Mouse (Mus musculus) C2C12 (cell line): ENCODE results near the gene Plcb4. TPM values are rescaled to one million over a fixed set of nuclear protein-coding genes. Genes with fewer than 3 reads are reported as not detected.
"Not testable (repeated sequence)": the region's sequence is repeated elsewhere in the genome, so short reads cannot be mapped to it uniquely, and the experiment has no call there.

ENCODE experiments used
- H3K27me3 ChIP-seq: one replicate; pipeline ENCODE4 v1.6.1; 2011; ENCODE audit not compliant: control insufficient read depth, insufficient read depth, insufficient read length
- H3K36me3 ChIP-seq: one replicate; pipeline ENCODE4 v1.6.1; 2011; ENCODE audit not compliant: control insufficient read depth, insufficient read depth
- H3K4me3 ChIP-seq: one replicate; pipeline ENCODE4 v1.5.1; 2011; ENCODE audit warnings: mild to moderate bottlenecking, control low read depth; ENCODE audit not compliant: poor library complexity, insufficient read depth, severe bottlenecking
- H3K79me2 ChIP-seq: one replicate; pipeline ENCODE4 v1.6.1; 2011; ENCODE audit not compliant: control insufficient read depth, insufficient read depth
- H3K79me3 ChIP-seq: one replicate; pipeline ENCODE4 v1.6.1; 2011; ENCODE audit warnings: low read depth, control low read depth
- H3ac ChIP-seq: one replicate; pipeline ENCODE3; 2011; ENCODE audit warnings: low read depth; ENCODE audit not compliant: control insufficient read depth, insufficient read length
- CEBPB ChIP-seq: IDR thresholded peaks from one replicate; pipeline ENCODE4 v1.6.1; 2011; ENCODE audit warnings: low read depth, mild to moderate bottlenecking, control low read depth, moderate library complexity
- CTCF ChIP-seq: IDR thresholded peaks from one replicate; pipeline ENCODE4 v1.5.1; 2011; ENCODE audit not compliant: control insufficient read depth, insufficient read depth, insufficient read length
- FOSL1 ChIP-seq: IDR thresholded peaks from one replicate; pipeline ENCODE4 v1.8.0; 2011; ENCODE audit warnings: mild to moderate bottlenecking, low read length; ENCODE audit not compliant: poor library complexity, insufficient read depth, severe bottlenecking
- MAX ChIP-seq: IDR thresholded peaks from one replicate; pipeline ENCODE4 v1.6.1; 2011; ENCODE audit warnings: mild to moderate bottlenecking, control low read depth
- MYOD1 ChIP-seq: IDR thresholded peaks from one replicate; pipeline ENCODE4 v1.6.1; 2011; ENCODE audit warnings: low read depth; ENCODE audit not compliant: control insufficient read depth, insufficient read length
- MYOG ChIP-seq: IDR thresholded peaks from one replicate; pipeline ENCODE4 v1.6.1; 2011; ENCODE audit not compliant: control insufficient read depth, insufficient read length; ENCODE audit errors: extremely low read depth
- USF1 ChIP-seq: IDR thresholded peaks from one replicate; pipeline ENCODE4 v1.6.1; 2011; ENCODE audit warnings: low read depth, mild to moderate bottlenecking, control low read depth, moderate library complexity
- polyA plus RNA-seq: library from polyadenylated mRNA; unstranded; fragments of >200 nt; fragmentation: generic; extraction: Trizol; gene quantifications from one replicate; pipeline ENCODE4 v1.2.1, GENCODE M21; 2012; ENCODE audit warnings: missing spikeins

Gene Plcb4
- polyA plus RNA-seq, 1 experiment = 3.0 TPM

DNA sequence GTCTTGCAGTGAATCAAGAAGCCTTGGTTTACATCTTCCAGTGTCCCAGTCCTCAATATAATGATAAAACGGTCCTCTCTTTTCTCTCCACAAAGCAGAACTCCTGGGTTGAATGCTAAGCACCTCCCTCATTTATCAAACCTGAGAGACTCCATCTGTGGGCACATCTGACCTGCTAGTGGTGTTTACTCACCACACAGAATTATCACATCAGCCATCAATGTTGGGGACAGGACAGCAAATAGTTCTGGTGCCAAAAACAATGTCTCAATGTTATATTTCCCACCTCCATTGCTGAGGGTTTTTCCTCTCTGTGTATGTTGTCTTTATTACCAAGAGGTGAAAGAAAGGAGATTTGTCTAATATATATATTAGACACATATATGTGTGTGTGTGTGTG lies 321.6 kb downstream of the Plcb4 start:
- Histone ChIP-seq H3ac (no peak overlapping the region), H3K27me3 (no peaks in the 10 kb centered on the region), H3K79me3 (no peaks in the 10 kb centered on the region), H3K36me3 (no peaks in the 10 kb centered on the region), H3K79me2 (no peaks in the 10 kb centered on the region), H3K4me3 (no peak overlapping the region)
- no peak for TF ChIP-seq MYOD1
- TF ChIP-seq MAX = no peak
- TF ChIP-seq CEBPB = no peak
- TF ChIP-seq CTCF = no peak
- no peak for TF ChIP-seq MYOG
- no peak for TF ChIP-seq FOSL1
- TF ChIP-seq USF1 = no peak

DNA sequence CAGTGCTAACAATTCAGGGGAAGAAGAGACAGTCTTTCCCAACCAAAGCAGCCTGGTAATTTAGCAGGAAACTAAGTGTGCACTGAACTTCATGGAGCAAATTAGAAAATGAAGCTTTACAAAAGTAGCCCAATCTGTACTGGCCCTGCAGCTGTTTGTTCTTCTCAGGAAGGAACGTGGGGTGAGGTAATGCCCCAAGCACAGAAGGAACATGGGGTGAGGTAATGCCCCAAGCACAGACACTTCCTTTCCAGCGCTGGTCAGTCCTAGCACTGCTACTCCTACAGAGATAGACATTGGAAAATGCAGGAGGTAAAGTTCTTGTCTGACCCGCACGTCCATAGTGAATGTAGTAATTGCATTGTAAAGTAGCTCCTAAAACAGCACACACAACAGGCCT lies 325.2 kb downstream of the Plcb4 start:
- H3K36me3 ChIP-seq = no peaks in the 10 kb centered on the region
- no peak overlapping the region for H3K4me3 ChIP-seq
- H3K79me3 ChIP-seq = no peaks in the 10 kb centered on the region
- no peaks in the 10 kb centered on the region for H3K27me3 ChIP-seq
- TF ChIP-seq FOSL1 (no peak), CEBPB (no peak), USF1 (no peak), MYOG (no peak), MYOD1 (no peak), MAX (no peak), CTCF (no peak)
- no peaks in the 10 kb centered on the region for H3K79me2 ChIP-seq
- no peak overlapping the region for H3ac ChIP-seq

DNA sequence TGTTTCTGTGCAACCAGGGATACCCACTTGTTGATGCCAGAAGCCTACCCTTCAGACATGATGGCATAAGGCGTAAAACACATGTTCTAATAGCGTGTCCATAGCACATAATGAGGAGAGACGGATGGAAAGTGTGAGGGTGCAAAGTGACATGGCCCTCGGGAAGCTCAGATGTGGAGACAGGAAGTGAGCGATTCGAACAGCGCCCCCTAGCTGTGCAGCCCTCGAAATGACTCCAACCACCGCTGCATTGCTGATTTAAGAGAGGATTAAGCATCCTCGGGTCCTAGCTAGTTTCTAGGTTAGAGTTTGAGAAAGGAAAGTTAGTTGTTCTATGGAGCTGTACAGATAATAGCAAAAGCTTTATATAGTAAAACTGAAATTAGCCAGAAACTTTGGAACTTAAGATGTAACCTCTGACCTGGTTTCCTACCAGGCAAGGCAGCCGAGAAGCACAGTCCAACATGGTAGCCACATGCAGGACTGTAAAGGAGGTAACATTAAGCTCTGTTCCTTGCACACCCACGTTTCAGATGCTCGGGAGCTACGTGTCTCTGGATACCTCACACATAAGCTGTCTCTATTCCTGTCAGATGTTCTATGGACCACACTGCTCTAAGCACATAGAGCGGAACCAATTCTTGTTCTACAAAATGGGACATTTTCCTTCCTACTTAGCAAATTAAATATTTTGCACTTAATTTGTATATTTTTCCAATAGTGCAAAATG lies 326.9 kb downstream of the Plcb4 start:
- H3K36me3 ChIP-seq = no peaks in the 10 kb centered on the region
- H3ac ChIP-seq = no peak overlapping the region
- no peak overlapping the region for H3K4me3 ChIP-seq
- no peaks in the 10 kb centered on the region for H3K79me2 ChIP-seq
- no peaks in the 10 kb centered on the region for H3K79me3 ChIP-seq
- no peak for TF ChIP-seq USF1
- TF ChIP-seq CEBPB = no peak
- no peak for TF ChIP-seq FOSL1
- no peak for TF ChIP-seq CTCF
- TF ChIP-seq MAX = no peak
- TF ChIP-seq MYOG = no peak
- no peak for TF ChIP-seq MYOD1
- H3K27me3 ChIP-seq = no peaks in the 10 kb centered on the region

DNA sequence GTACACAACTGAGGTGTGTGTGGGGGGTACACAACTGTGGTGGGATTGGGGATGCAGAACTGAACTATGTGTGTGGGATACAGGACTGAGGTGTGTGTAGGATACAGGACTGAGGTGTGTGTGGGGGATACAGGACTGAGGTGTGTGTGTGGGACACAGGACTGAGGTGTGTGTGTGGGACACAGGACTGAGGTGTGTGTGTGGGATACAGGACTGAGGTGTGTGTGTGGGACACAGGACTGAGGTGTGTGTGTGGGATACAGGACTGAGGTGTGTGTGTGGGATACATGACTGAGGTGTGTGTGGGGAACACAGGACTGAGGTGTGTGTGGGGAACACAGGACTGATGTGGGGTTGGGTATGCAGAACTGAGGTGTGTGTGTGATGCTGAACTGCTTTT lies 329.7 kb downstream of the Plcb4 start:
- not testable (repeated sequence) for H3K27me3 ChIP-seq, H3K36me3 ChIP-seq, H3K4me3 ChIP-seq, H3K79me3 ChIP-seq, H3ac ChIP-seq, H3K79me2 ChIP-seq

DNA sequence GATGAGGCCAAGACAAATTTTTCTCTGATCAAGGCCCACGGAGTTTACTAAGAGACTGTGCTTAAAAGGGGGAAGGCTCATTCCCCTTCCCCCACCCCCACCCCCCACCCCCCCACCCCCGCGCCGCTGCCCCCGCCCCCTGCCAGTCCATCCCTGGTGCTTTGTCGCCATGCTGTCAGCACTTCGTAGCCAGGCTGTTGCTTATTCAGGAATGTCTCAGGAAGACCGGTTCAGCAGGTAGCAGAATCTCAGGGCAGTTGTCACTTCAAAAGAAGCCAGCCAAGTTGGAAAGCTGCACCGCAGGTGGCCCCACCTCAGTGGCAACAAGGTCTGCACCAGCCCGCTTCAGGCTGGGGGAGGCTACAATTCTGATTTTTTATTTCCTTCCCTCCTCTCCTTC lies 331.9 kb downstream of the Plcb4 start:
- H3K79me2 ChIP-seq, H3ac ChIP-seq, H3K79me3 ChIP-seq, H3K27me3 ChIP-seq, H3K36me3 ChIP-seq, H3K4me3 ChIP-seq: not testable (repeated sequence)

DNA sequence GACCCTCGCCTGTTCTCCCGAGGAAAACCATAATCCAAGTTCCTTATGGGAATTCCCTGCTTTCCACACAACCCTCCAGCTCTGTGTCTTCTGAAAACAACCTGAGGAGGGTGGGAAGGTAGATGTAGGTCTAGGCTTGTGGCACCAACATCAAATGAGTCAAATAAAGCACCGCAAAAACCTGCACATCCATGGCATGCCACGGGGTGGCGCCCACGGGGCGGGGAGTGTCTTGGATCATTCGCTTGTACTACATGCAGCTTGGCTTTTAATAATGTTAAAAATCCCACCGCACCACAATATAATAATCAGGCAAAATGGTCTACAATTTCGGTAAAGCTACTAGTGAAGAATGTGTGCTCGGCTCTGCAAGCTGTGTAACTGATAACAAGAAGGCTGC lies 334.5 kb downstream of the Plcb4 start:
- no peaks in the 10 kb centered on the region for H3K79me2 ChIP-seq
- H3ac ChIP-seq = no peak overlapping the region
- H3K36me3 ChIP-seq = no peaks in the 10 kb centered on the region
- no peaks in the 10 kb centered on the region for H3K79me3 ChIP-seq
- H3K4me3 ChIP-seq = no peak overlapping the region
- TF ChIP-seq MAX = no peak
- no peak for TF ChIP-seq FOSL1
- TF ChIP-seq CTCF = no peak
- TF ChIP-seq USF1 = no peak
- no peak for TF ChIP-seq CEBPB
- no peak for TF ChIP-seq MYOD1
- no peak for TF ChIP-seq MYOG
- no peaks in the 10 kb centered on the region for H3K27me3 ChIP-seq
